ENCODE assay signal across 27 mouse cellular contexts in genomic region chr7:141542588-141542987, GRCm38 (mm10). TPM values are rescaled to one million over a fixed set of nuclear protein-coding genes. Genes with fewer than 3 reads are reported as not detected.
DNase-seq lines count a peak whose midpoint lies in the region; ATAC-seq and TF ChIP-seq lines count a peak whose summit lies in the region.
"Had no signal": no experiment of that assay in that cellular context is flagged by ENCODE, and none has a peak within 500 bp of the region (broad histone marks: within the 10 kb centered on the region; RNA-seq: fewer than 3 reads in every experiment).

No protein-coding gene starts in this region.

- 0 out of 2 replicates have a peak overlapping the region, but pooled peaks have one; percentile 1 for H3K27ac ChIP-seq in gastrocnemius, adult 2 months
- H3K27ac ChIP-seq in MEL (ENCODE audit: control insufficient read depth, low read depth, low read length): no peak overlapping the region
- H3K27ac ChIP-seq: embryonic facial prominence, embryonic 10.5 days; embryonic facial prominence, embryonic 13.5 days; forebrain, embryonic 10.5 days; forebrain, embryonic 13.5 days; heart, embryonic 15.5 days; hindbrain, embryonic 10.5 days; hindbrain, embryonic 13.5 days; intestine, embryonic 15.5 days had no signal

- ATAC-seq in activated CD4-positive, CD25-positive, alpha-beta regulatory T cell, adult 4 months: no peak
- ATAC-seq: forebrain, embryonic 13.5 days; forebrain, embryonic 16.5 days; hindbrain, embryonic 16.5 days; intestine, embryonic 15.5 days; Patski had no signal

- peaks cover 0 to 13% of the 10 kb centered on the region in 2 experiments; a peak in 2 of 4 replicates for H3K36me3 ChIP-seq in MEL (ENCODE audit: control insufficient read depth in 1 of 2, insufficient read depth in 2 of 2, low read length in 2 of 2)
- H3K36me3 ChIP-seq: embryonic facial prominence, embryonic 10.5 days; embryonic facial prominence, embryonic 13.5 days; forebrain, embryonic 10.5 days; heart, embryonic 12.5 days; heart, embryonic 15.5 days; hindbrain, embryonic 10.5 days; hindbrain, embryonic 13.5 days; intestine, embryonic 15.5 days had no signal

- TF ChIP-seq RAD21 in MEL (IDR thresholded peaks at IDR 0.05; ENCODE audit: low read depth, low read length): no peak

- no peak for TF ChIP-seq POLR2A in MEL (IDR thresholded peaks at IDR 0.05; ENCODE audit: control insufficient read depth in 1 of 2, insufficient read depth in 1 of 2, low read depth in 1 of 2, low read length in 2 of 2, poor library complexity in 1 of 2)

- intact Hi-C loops in gastrocnemius, adult 2 months (cut with DNase I): no loop called here
- intact Hi-C loops in gastrocnemius, postnatal 14 days (cut with DNase I; ENCODE audit: low total_unique reads): no loop called here

- no peak for TF ChIP-seq CTCF in gastrocnemius, adult 2 months (IDR thresholded peaks at IDR 0.05)
- no peak for TF ChIP-seq CTCF in MEL (IDR thresholded peaks at IDR 0.05 in 2 of 3, conservative IDR thresholded peaks at IDR 0.05 in 1 of 3; ENCODE audit: control insufficient read depth in 1 of 3, insufficient read depth in 1 of 3, low read depth in 2 of 3, low read length in 3 of 3, poor library complexity in 1 of 3, severe bottlenecking in 1 of 3)

- H3K79me2 ChIP-seq in MEL (ENCODE audit: control insufficient read depth, insufficient read depth, low read length, poor library complexity): peaks cover 15% of the 10 kb centered on the region

- TF ChIP-seq EP300 in MEL (IDR thresholded peaks at IDR 0.05; ENCODE audit: low read depth in 1 of 2, low read length in 2 of 2): no peak

- H3K27me3 ChIP-seq in MEL (ENCODE audit: control insufficient read depth in 1 of 2, insufficient read depth in 2 of 2, low read length in 2 of 2): no peaks in the 10 kb centered on the region
- H3K27me3 ChIP-seq: embryonic facial prominence, embryonic 13.5 days; heart, embryonic 12.5 days; heart, embryonic 15.5 days; intestine, embryonic 15.5 days; Patski had no signal

- H3K9me3 ChIP-seq in MEL (replicated peaks; ENCODE audit: insufficient read depth, low read length): no peaks in the 10 kb centered on the region
- H3K9me3 ChIP-seq: embryonic facial prominence, embryonic 10.5 days; embryonic facial prominence, embryonic 13.5 days; forebrain, embryonic 10.5 days; forebrain, embryonic 13.5 days; heart, embryonic 12.5 days; heart, embryonic 15.5 days; hindbrain, embryonic 10.5 days; hindbrain, embryonic 13.5 days; intestine, embryonic 15.5 days had no signal

- H3K9ac ChIP-seq in MEL (ENCODE audit: control insufficient read depth, low read depth, low read length, poor library complexity, severe bottlenecking): no peak overlapping the region
- H3K9ac ChIP-seq: embryonic facial prominence, embryonic 13.5 days; forebrain, embryonic 13.5 days; heart, embryonic 12.5 days; heart, embryonic 15.5 days; hindbrain, embryonic 13.5 days; intestine, embryonic 15.5 days had no signal

- peaks cover 5 to 18% of the 10 kb centered on the region in 2 experiments; a peak in 3 of 4 replicates for H3K4me1 ChIP-seq in MEL (ENCODE audit: control insufficient read depth in 1 of 2, insufficient read depth in 2 of 2, low read length in 2 of 2)

- peak; percentile 55 for DNase-seq in cerebellum, adult 9-11 months
- no peak for DNase-seq in cerebellum, postnatal 4 days (ENCODE audit: low spot score in 2 of 2)
- no peak for DNase-seq in gastrocnemius, adult 2 months
- DNase-seq in gastrocnemius, postnatal 14 days: no peak
- no peak for DNase-seq in MEL (ENCODE audit: low read depth, low spot score)
- DNase-seq: adrenal gland, adult 2 months; adrenal gland, postnatal 14 days; embryo, embryonic 11 days; gastrocnemius, postnatal 25 days; heart, adult 18-20 months; heart, postnatal 10 days; heart, postnatal 36 days; kidney, adult 11 months; kidney, adult 9 months had no signal

- H3K4me3 ChIP-seq in gastrocnemius, adult 2 months: no peak overlapping the region
- no peak overlapping the region for H3K4me3 ChIP-seq in MEL (ENCODE audit: control insufficient read depth in 1 of 2, insufficient read depth in 1 of 2, low read depth in 2 of 2, low read length in 2 of 2)
- H3K4me3 ChIP-seq: embryonic facial prominence, embryonic 10.5 days; embryonic facial prominence, embryonic 13.5 days; forebrain, embryonic 10.5 days; forebrain, embryonic 13.5 days; heart, embryonic 12.5 days; heart, embryonic 15.5 days; hindbrain, embryonic 10.5 days; hindbrain, embryonic 13.5 days; intestine, embryonic 15.5 days had no signal

TF ChIP-seq in MEL, 35 proteins besides CTCF, POLR2A, EP300 and RAD21:
- TF ChIP-seq POLR2AphosphoS5 (IDR thresholded peaks at IDR 0.05; ENCODE audit: borderline replicate concordance, low read depth, low read length) (no peak), MAZ (IDR thresholded peaks at IDR 0.05; ENCODE audit: low read depth, low read length) (no peak), TBP (IDR thresholded peaks at IDR 0.05; ENCODE audit: low read depth, low read length) (0 out of 2 replicates have a peak, but pooled peaks have one; percentile 19), GATA1 (IDR thresholded peaks at IDR 0.05; ENCODE audit: low read depth, low read length) (no peak)

RNA-seq across cellular contexts. Expression of gene Chid1, which starts 2.9 kb away (rescaled TPM):
- total RNA-seq in gastrocnemius, adult 2 months (2021): 10 to 100 TPM; 11.5 to 21.6 TPM
- total RNA-seq in gastrocnemius, postnatal 14 days (2021): 10 to 100 TPM; 19.5 to 23.0 TPM
- 36.1 and 36.3 TPM in 2 replicates for total RNA-seq in MEL (2012; rRNA removed)
- 10 to 100 TPM in 1 of 2 experiments, not detected in 1; 46.7 TPM for polyA plus RNA-seq in MEL (2012; ENCODE audit: insufficient read depth in 1 of 2, insufficient read length in 2 of 2, low read depth in 1 of 2, low replicate concordance in 2 of 2, missing spikeins in 1 of 2)
- polyA plus RNA-seq in activated CD4-positive, CD25-positive, alpha-beta regulatory T cell, adult 4 months (2017; shearing (Covaris generic)): 10 to 100 TPM; 14.2 to 14.4 TPM

RNA-seq across cellular contexts. Expression of gene Ap2a2, which starts 19.4 kb away (rescaled TPM):
- 10 to 100 TPM; 52.2 to 52.9 TPM for total RNA-seq in gastrocnemius, adult 2 months (2021)
- total RNA-seq in gastrocnemius, postnatal 14 days (2021): 10 to 100 TPM; 37.2 to 41.6 TPM
- total RNA-seq in MEL (2012; rRNA removed): 59.5 and 60.6 TPM in 2 replicates
- polyA plus RNA-seq in MEL (2012; ENCODE audit: insufficient read depth in 1 of 2, insufficient read length in 2 of 2, low read depth in 1 of 2, low replicate concordance in 2 of 2, missing spikeins in 1 of 2): 10 to 100 TPM; 34.7 to 67.9 TPM
- polyA plus RNA-seq in activated CD4-positive, CD25-positive, alpha-beta regulatory T cell, adult 4 months (2017; shearing (Covaris generic)): 10 to 100 TPM; 13.4 to 15.5 TPM
